Mouse (Mus musculus) hindbrain, embryonic 11.5 days (tissue): ENCODE results near the gene Aldh3b3. TPM values are rescaled to one million over a fixed set of nuclear protein-coding genes. Genes with fewer than 3 reads are reported as not detected.

Experiments
- ATAC-seq: fragments of 200-750 bp; cut with Nextera tagmentation; 2 replicates; pipeline ENCODE4 v1.8.0; 2017; ENCODE audit warnings: mild to moderate bottlenecking, moderate TSS enrichment, moderate library complexity; ENCODE audit not compliant: low FRiP score
- DNase-seq: peaks from one replicate; pipeline ENCODE4 v3.0.0-alpha.2; 2015; ENCODE audit warnings: low spot score
- H3K27ac ChIP-seq: fragments of 300-500 bp; sonication (generic); 2 replicates; pipeline ENCODE4 v1.5.1; 2014; ENCODE audit warnings: mild to moderate bottlenecking, low read depth, low read length
- H3K27me3 ChIP-seq: fragments of 300-500 bp; sonication (generic); 2 replicates; pipeline ENCODE4 v1.6.1; 2014; ENCODE audit warnings: mild to moderate bottlenecking, low read length, moderate library complexity, mixed read lengths; ENCODE audit not compliant: control insufficient read depth, insufficient read depth
- H3K36me3 ChIP-seq: fragments of 300-500 bp; sonication (generic); 2 replicates; pipeline ENCODE4 v1.6.1; 2014; ENCODE audit warnings: mild to moderate bottlenecking, low read length, moderate library complexity, mixed read lengths; ENCODE audit not compliant: control insufficient read depth, insufficient read depth
- H3K4me1 ChIP-seq: fragments of 300-500 bp; sonication (generic); replicated peaks from 2 replicates; pipeline ENCODE4 v1.6.1; 2014; ENCODE audit warnings: low read length, mixed read lengths; ENCODE audit not compliant: control insufficient read depth, insufficient read depth
- H3K4me2 ChIP-seq: fragments of 300-500 bp; sonication (generic); replicated peaks from 2 replicates; pipeline ENCODE4 v1.6.1; 2014; ENCODE audit warnings: mild to moderate bottlenecking, low read depth, low read length
- H3K4me3 ChIP-seq: fragments of 300-500 bp; sonication (generic); 2 replicates; pipeline ENCODE4 v1.5.1; 2014; ENCODE audit warnings: low read depth, low read length
- H3K9ac ChIP-seq: fragments of 300-500 bp; sonication (generic); 2 replicates; pipeline ENCODE4 v1.6.1; 2014; ENCODE audit warnings: low read depth, low read length
- H3K9me3 ChIP-seq: fragments of 300-500 bp; sonication (generic); 2 replicates; pipeline ENCODE4 v1.6.1; 2016; ENCODE audit warnings: low read length; ENCODE audit not compliant: control insufficient read depth
- WGBS: fragments of 180-500 bp; shearing (Covaris S2); extraction: QIAGEN DNeasy Blood & Tissue Kit; methylation state at CpG from one replicate; pipeline ENCODE4 v1.1.7; 2014; 5-methylcytosine and 5-hydroxymethylcytosine counted together
- polyA plus RNA-seq: library from polyadenylated mRNA; unstranded; fragments of >200 nt; fragmentation: Nextera tagmentation; extraction: Ambion mirVana; gene quantifications from 2 replicates; pipeline ENCODE4 v1.2.1, GENCODE M21; 2014

The Aldh3b3 gene
- not detected in 2 replicates for polyA plus RNA-seq

DNA sequence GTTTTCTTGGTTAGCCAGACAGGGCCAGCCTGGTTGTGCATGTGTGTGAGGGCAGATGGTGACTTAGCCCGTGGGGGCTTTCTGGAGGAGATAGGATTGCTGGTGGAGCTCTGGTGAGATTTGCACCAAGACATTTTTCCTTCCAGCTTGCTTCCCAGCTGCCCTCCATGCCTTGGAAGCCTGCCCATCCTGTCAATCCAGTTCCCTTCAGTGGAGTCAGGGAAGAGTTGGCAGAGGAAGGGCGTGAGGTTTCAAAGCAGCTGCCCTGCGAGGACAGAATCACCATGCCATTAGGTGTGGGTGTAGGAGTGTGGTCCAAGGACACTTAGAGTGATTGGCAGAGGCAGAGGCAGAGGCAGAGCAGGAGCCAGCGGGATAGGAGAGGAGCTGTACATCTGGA is at the start of gene Aldh3b3:
Gene Aldh3b3 (plus strand): TSS at position 176 of the 400 bp plus-strand sequence.
- no peak for ATAC-seq
- H3K9ac ChIP-seq = no peak within 1 kb of the TSS
- 78% methylated on average over 4 of the region's 4 CpGs for WGBS

DNA sequence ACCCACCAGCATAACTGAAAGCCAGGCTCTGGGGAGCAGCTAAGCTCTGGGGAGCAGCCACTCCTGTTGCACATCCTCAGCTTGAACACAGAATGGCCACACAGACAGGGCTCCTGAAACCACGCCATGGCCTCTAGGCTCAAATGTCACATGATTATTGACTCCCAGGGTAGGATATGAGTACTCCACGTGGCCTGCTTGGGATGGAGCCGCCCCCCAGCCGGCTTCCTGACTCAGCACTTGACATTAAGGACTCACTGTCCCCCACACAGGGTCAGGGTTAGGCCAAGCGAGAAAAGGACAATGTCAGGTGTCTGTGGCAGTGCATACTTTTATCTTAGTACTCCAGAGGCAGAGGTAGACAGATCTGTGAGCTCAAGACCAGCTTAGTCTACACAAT is 48.2 kb upstream of the Aldh3b3 start:
- DNase-seq (no peak), ATAC-seq (no peak)
- 75% methylated on average over 5 of the region's 5 CpGs for WGBS
- 0 out of 2 replicates have a peak, but pooled peaks cover 2% of the 10 kb centered on the region for H3K27me3 ChIP-seq
- H3K4me2 ChIP-seq = no peak overlapping the region
- no peaks in the 10 kb centered on the region for H3K9me3 ChIP-seq
- H3K4me3 ChIP-seq = no peak overlapping the region
- no peaks in the 10 kb centered on the region for H3K36me3 ChIP-seq
- peaks cover 19% of the 10 kb centered on the region for H3K4me1 ChIP-seq
- no peak overlapping the region for H3K27ac ChIP-seq
- no peak overlapping the region for H3K9ac ChIP-seq

More for the DNA sequence above, at the start of gene Aldh3b3:
- H3K4me2 ChIP-seq = no peak within 1 kb of the TSS
- H3K9me3 ChIP-seq = no peaks in the 10 kb centered on the region
- no peaks in the 10 kb centered on the region for H3K4me1 ChIP-seq
- H3K27me3 ChIP-seq = no peaks in the 10 kb centered on the region
- no peak within 1 kb of the TSS for H3K27ac ChIP-seq
- no peak for DNase-seq
- H3K36me3 ChIP-seq = no peaks in the 10 kb centered on the region
- H3K4me3 ChIP-seq = no peak within 1 kb of the TSS

DNA sequence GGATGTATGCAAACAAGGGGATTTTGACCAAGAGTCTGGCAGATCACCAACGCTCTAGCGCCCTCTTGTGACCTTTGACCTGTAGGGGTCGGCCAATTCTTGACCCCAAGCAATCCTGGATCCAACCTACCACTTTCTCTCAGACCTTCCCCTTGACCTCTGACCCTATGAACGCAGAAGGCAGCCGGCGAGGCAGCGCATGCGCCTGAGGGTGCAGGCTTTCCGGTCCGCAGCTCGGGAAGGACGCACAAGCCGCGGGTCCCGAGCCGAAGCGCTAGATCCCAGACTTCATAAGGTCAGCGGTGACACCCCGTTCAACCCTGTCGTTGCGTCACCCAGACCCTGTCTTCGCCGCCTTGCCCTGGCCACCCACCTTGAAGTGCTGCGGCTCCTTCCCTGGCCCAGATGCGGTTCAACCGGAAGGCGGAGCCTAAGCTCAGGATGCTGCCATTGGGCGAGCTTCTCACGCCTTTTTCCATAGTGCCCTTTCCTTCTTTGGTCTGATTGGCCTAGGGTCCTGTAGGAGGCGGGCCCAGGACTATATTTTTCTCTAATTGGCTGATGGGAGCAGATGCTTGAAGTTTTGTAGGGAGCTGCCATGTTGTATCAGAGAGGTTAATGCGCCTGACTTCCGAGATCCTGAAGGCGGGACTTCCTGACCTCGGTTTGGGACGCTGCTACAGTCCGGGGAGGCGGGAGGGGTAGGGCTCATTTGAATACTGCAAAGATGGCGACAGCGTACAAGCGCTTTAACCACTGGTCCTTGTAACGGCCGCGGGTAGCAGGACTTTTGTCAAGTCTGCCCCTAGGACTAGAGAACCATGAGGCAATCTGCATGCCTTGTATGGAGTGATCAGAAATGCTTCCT is 45.9 kb upstream of the Aldh3b3 start, which contains the start of gene Ndufs8:
Gene Ndufs8 (minus strand): TSS at position 438 of the 868 bp plus-strand sequence.
- under 1% methylated on average over 43 of the region's 43 CpGs for WGBS
- peak within 1 kb of the TSS; percentile 67 for H3K9ac ChIP-seq
- DNase-seq (peak; percentile 94), ATAC-seq (peak; percentile 98)
- H3K27ac ChIP-seq = peak within 1 kb of the TSS; percentile 70
- peaks cover 10% of the 10 kb centered on the region; the same call in 1 of the 2 replicates for H3K4me1 ChIP-seq
- no peaks in the 10 kb centered on the region for H3K27me3 ChIP-seq
- peak within 1 kb of the TSS; percentile 60 for H3K4me2 ChIP-seq
- peak within 1 kb of the TSS; percentile 58 for H3K4me3 ChIP-seq
- no peaks in the 10 kb centered on the region for H3K36me3 ChIP-seq
- no peaks in the 10 kb centered on the region for H3K9me3 ChIP-seq

DNA sequence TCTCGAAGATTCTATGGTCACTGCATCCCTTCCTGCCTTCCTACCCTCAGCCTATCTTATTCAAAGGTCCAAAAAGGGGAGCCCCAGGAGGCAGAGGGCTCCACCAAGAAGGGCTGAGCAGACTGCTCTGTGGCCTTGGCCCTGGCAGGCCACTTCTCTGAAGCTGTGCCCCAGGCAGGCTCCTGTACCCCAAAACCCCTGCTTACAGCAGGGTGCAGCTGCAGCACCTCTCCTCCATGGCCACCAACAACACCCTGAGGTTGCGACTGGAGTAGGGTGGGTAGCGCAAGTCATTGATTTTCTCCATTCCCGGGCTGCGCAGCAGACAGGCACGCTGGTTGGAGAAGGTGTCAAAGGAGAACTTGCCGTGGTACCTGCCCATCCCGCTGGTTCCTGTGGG is 44.8 kb upstream of the Aldh3b3 start:
- no peak for ATAC-seq

DNA sequence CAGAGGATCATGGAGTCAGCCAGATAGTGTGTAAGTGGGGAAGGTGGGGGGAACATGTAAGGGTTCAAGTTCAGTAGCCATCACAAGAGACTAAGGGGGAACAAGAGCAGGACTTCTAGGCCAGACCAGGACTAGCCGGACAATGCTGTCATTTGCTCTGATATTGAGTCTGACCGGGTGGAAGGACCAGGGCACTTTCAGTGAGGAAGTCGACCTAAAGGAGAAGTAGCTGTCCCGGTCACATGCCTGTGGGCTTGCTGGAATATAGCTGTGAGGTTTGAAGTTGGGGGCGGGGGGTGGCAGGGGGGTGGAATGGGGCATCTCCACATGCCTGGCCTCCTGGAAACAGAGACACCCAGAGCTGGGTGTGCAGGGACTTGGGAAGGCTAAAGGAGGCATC is 43.9 kb upstream of the Aldh3b3 start:
- Histone ChIP-seq H3K9ac (no peak overlapping the region), H3K4me1 (peaks cover 10% of the 10 kb centered on the region; the same call in 1 of the 2 replicates)
- ATAC-seq = no peak

More for the DNA sequence above, 44.8 kb upstream of the Aldh3b3 start:
- Histone ChIP-seq H3K36me3 (no peaks in the 10 kb centered on the region), H3K9me3 (no peaks in the 10 kb centered on the region), H3K27me3 (no peaks in the 10 kb centered on the region), H3K9ac (no peak overlapping the region; the same call in 1 of the 2 replicates), H3K27ac (no peak overlapping the region), H3K4me3 (peak overlapping the region; percentile 54; the same call in 1 of the 2 replicates), H3K4me1 (peaks cover 10% of the 10 kb centered on the region; the same call in 1 of the 2 replicates), H3K4me2 (peak overlapping the region; percentile 60)
- 89% methylated on average over 8 of the region's 8 CpGs for WGBS
- no peak for DNase-seq

DNA sequence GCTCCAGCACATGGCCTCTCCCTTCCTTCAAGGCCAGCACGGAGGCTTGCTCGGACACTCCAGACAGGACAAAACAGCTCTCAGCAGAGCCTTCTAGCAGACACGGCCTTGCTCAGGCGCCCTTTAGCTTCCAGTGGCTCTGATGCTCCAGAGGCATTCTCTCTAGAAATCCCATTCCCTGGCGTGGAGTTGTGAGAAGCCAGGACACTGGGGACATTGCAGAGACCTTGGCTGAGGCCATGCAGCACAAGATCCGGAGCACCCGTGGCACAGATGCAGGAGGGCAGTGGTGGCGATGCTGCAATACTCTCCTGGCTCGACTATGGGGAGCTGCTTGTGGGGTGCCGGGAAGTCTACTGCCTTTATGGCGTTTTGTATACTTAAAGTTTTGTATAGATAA is 41.7 kb upstream of the Aldh3b3 start:
- ATAC-seq = no peak
- no peak overlapping the region for H3K4me3 ChIP-seq
- no peak overlapping the region for H3K4me2 ChIP-seq
- H3K36me3 ChIP-seq = no peaks in the 10 kb centered on the region
- H3K9me3 ChIP-seq = no peaks in the 10 kb centered on the region
- no peak for DNase-seq
- H3K4me1 ChIP-seq = peaks cover 6% of the 10 kb centered on the region; the same call in 1 of the 2 replicates
- H3K27ac ChIP-seq = no peak overlapping the region
- no peak overlapping the region for H3K9ac ChIP-seq
- H3K27me3 ChIP-seq = no peaks in the 10 kb centered on the region
- 78% methylated on average over 11 of the region's 11 CpGs for WGBS

More for the DNA sequence above, 43.9 kb upstream of the Aldh3b3 start:
- WGBS = 86% methylated on average over 5 of the region's 5 CpGs
- no peak for DNase-seq
- Histone ChIP-seq H3K27me3 (no peaks in the 10 kb centered on the region), H3K36me3 (no peaks in the 10 kb centered on the region), H3K27ac (no peak overlapping the region), H3K4me3 (no peak overlapping the region), H3K4me2 (no peak overlapping the region), H3K9me3 (no peaks in the 10 kb centered on the region)

DNA sequence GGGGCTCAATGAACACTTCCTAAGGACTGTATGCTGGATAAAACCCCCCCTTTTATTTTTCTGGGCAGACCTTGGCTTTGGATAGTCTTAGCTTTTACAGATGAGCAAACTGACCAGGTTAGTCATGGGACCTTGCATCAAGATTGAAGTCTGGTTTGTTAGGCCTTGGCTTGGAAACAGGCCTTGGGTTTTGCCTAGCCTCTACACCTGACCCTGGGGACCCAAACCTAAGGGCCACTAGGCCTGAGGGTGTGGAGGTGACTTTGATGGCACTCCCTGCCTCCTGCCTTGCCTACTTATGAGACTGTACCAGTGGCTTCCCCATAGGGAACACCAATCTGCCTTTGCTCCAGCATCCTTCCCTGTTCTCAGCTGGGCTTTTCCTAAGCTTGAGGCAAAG is 38.5 kb upstream of the Aldh3b3 start:
- ATAC-seq = no peak
- 0 out of 2 replicates have a peak, but pooled peaks cover 3% of the 10 kb centered on the region for H3K4me1 ChIP-seq
- DNase-seq = no peak

DNA sequence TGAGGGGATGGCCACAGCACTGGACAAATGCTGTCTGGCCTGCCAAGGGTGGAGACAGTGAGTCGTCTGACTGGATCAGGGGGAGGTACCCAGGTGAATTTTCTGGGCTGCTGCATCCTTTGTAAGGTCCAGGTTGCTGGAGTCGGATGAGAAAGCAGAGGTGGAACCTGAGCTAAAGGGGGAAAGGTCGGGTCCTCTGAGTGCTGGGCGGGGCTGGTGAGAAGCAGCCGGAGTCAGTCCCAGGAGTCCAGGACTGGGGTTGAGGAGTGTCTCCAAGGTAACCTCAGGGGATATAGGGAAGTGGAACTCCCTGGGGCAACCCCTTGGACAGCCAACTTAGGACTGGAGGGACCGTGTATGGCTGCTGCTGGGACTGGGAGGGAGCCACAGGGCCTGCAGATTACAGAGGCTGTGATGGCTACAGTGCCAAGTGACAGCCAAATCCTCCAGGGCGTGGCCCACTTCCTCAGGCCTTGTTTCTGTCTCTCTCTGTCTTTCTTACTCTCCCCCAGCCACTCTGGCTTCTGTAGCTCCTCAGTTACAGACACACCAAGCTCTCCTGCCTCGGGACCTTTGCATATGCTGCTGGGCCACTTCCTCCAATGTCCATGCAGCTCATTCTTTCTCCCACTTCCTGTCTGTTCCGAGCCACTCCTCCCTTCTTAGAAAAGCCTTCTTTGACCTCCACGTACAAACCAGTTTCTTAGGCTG is 35.6 kb upstream of the Aldh3b3 start:
- H3K36me3 ChIP-seq = no peaks in the 10 kb centered on the region
- H3K27me3 ChIP-seq = no peaks in the 10 kb centered on the region
- WGBS = 60% methylated on average over 10 of the region's 10 CpGs
- no peak overlapping the region for H3K9ac ChIP-seq
- no peak overlapping the region for H3K4me2 ChIP-seq
- no peak overlapping the region for H3K4me3 ChIP-seq
- no peaks in the 10 kb centered on the region for H3K9me3 ChIP-seq
- no peak for DNase-seq
- no peak for ATAC-seq
- H3K27ac ChIP-seq = no peak overlapping the region
- H3K4me1 ChIP-seq = 0 out of 2 replicates have a peak, but pooled peaks cover 3% of the 10 kb centered on the region

More for the DNA sequence above, 38.5 kb upstream of the Aldh3b3 start:
- H3K27ac ChIP-seq = no peak overlapping the region
- no peaks in the 10 kb centered on the region for H3K9me3 ChIP-seq
- no peaks in the 10 kb centered on the region for H3K27me3 ChIP-seq
- H3K36me3 ChIP-seq = no peaks in the 10 kb centered on the region
- no peak overlapping the region for H3K4me2 ChIP-seq
- no peak overlapping the region for H3K4me3 ChIP-seq
- no peak overlapping the region for H3K9ac ChIP-seq
